Mouse (Mus musculus) right cerebral cortex, postnatal 25 days (tissue): ENCODE results near the gene AI661453.

ENCODE experiments used
- DNase-seq: peaks from one replicate; pipeline ENCODE4 v3.0.0; 2022

AI661453 gene

GRCm38 (mm10) chr17:47441296-47442051 lies 5.1 kb downstream of the AI661453 start:
- DNase-seq, result no peak

- DNase-seq, result no peak
Observed at GRCm38 (mm10) chr17:47442271-47442670, 5.9 kb downstream of the AI661453 start.

- DNase-seq, result no peak
Observed at GRCm38 (mm10) chr17:47444113-47444512, 7.7 kb downstream of the AI661453 start.

- no peak for DNase-seq
Observed at GRCm38 (mm10) chr17:47445518-47445917, 9.1 kb downstream of the AI661453 start.

- DNase-seq, result no peak
Observed at GRCm38 (mm10) chr17:47446025-47446424, 9.6 kb downstream of the AI661453 start.

GRCm38 (mm10) chr17:47446561-47446960 lies 10.1 kb downstream of the AI661453 start:
- no peak for DNase-seq

GRCm38 (mm10) chr17:47448523-47449372 lies 12.3 kb downstream of the AI661453 start:
- no peak for DNase-seq

- no peak for DNase-seq
Observed at GRCm38 (mm10) chr17:47449432-47449831, 13.0 kb downstream of the AI661453 start.

GRCm38 (mm10) chr17:47450239-47450638 lies 13.8 kb downstream of the AI661453 start:
- DNase-seq, result no peak

- no peak for DNase-seq
Observed at GRCm38 (mm10) chr17:47450880-47451565, 14.6 kb downstream of the AI661453 start.

GRCm38 (mm10) chr17:47452886-47453285 lies 16.5 kb downstream of the AI661453 start:
- DNase-seq, result no peak

- DNase-seq, result no peak
Observed at GRCm38 (mm10) chr17:47454675-47455074, 18.3 kb downstream of the AI661453 start.

GRCm38 (mm10) chr17:47458310-47458709 lies 21.9 kb downstream of the AI661453 start:
- DNase-seq, result no peak

- no peak for DNase-seq
Observed at GRCm38 (mm10) chr17:47458936-47459335, 22.5 kb downstream of the AI661453 start.

- no peak for DNase-seq
Observed at GRCm38 (mm10) chr17:47459341-47459919, 23.0 kb downstream of the AI661453 start.

GRCm38 (mm10) chr17:47461688-47462087 lies 25.3 kb downstream of the AI661453 start:
- no peak for DNase-seq

GRCm38 (mm10) chr17:47462209-47462608 lies 25.8 kb downstream of the AI661453 start:
- DNase-seq, result no peak

- DNase-seq, result no peak
Observed at GRCm38 (mm10) chr17:47462728-47463388, 26.4 kb downstream of the AI661453 start.

- DNase-seq, result no peak
Observed at GRCm38 (mm10) chr17:47464248-47464965, 28.0 kb downstream of the AI661453 start.

GRCm38 (mm10) chr17:47465016-47465415 lies 28.6 kb downstream of the AI661453 start:
- no peak for DNase-seq

- no peak for DNase-seq
Observed at GRCm38 (mm10) chr17:47466284-47466683, 29.9 kb downstream of the AI661453 start.

- no peak for DNase-seq
Observed at GRCm38 (mm10) chr17:47467659-47468058, 31.2 kb downstream of the AI661453 start.
